Mouse (Mus musculus): ENCODE data around the gene Rgs11.
A peak's percentile ranks its signal among the peaks of the same experiment; 100 is the strongest.

The Rgs11 gene

DNA sequence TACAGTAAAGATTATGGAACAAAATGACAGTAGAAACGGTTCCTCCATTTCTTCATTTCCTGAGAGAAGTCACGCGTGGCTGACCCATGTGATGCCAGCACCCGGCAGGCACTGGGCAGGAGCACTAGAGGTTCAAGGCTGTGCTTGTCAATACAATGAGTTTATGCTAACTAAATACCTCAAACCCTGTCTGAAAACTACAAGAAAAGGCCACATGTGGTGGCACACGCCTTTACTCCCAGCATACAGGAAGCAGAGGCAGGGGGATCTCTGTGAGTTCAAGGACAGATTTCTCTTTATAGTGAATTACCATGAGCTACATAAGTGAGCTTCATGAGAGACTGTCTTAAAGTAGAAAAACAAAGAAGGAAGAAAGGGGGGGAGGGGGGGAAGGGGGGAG, 28.4 kb downstream of the Rgs11 start:
- no peak for DNase-seq (ENCODE audit: low spot score in 2 of 2)

DNA sequence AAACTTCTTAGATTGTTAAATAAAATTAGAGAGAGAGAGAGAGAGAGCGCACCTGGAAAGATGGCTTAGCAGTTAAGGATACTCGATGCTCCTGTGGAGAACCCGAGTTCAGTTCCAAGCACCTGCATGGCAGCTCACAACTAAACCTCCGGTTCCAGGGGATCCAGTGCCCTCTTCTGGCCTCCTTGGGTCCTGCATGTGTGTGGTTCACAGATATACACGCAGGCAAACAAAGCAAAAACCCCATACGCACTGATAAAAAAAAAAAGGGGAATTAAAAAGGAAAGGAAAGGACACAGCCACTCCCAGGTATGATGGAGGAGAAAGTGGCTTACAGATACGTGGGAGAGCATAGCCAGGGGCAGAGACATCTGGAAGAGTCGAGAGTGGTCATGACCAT, 30.1 kb downstream of the Rgs11 start:
- DNase-seq (ENCODE audit: low spot score in 2 of 2): peak in 1 of 2 experiments; percentile 48

DNA sequence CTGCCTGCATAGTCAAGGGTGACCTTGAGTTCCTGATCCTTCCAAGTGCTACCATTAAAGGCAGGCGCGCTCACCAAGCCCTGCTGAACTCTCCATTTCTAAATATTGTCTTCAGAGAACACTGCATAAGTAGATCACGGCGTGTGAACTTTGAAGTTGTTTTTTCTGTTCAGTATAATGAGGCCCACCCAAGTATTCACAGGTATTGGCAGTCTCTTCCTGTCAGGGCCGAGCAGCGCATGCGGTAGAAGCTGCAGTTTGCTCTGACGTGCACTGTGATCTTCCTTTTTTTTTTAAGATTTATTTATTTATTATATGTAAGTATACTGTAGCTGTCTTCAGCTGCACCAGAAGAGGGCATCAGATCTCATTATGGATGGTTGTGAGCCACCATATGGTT, 31.6 kb downstream of the Rgs11 start:
- no peak for DNase-seq (ENCODE audit: low spot score in 2 of 2)

DNA sequence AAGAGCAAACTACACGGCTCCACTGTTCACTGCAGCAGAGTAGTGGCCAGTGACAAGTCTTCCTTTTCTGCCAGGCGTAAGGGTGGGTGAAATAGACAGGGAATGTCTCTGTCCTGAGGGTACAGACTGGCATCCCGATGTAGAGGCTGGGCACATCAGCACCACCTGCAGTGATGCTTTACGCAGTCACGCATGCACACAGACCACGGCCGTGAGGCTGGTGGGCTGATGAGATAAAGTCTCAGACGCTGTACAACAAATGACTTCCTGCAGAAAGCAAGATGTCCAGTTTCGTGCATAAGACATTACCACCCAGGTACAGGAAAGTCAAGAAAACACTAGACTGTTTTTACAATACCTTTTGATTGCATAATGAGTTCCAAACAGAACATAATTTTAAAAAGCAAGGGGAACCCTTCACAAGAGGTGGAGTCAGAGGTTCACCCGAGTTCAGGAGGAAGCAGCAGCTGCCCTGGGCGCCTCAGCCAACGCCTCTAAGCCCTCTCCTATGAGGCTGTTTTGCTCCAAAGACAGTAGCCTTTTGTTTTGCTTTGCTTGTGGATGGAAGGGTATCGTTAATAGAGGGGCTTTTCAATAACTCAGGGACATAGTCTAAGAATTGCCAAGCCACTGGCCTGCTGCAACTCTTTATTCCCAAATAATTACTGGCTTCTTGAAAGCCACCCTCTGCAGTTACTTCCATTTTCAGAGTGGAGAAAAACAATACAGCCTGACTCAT, 32.5 kb downstream of the Rgs11 start:
- DNase-seq (ENCODE audit: low spot score in 2 of 2): no peak

DNA sequence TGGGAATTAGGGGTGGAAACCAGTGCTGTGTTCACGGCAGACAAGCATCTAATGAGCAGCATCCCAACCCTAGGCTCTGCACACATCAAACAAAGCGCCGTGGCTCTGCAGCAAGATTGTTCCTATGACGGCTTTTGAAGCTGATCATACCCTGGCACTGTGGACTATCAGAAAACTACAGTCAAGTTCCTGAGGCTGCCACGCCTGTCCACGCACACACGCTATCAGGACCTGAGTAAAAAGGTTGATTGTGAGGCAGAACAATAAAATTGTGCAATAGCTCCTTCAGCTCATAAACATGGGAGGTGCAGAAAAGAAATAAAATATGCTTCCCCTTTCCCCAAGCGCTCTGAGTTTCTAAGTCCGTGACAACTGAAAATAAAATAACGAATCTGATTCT, 34.9 kb downstream of the Rgs11 start:
- no peak for DNase-seq (ENCODE audit: low spot score in 2 of 2)

DNA sequence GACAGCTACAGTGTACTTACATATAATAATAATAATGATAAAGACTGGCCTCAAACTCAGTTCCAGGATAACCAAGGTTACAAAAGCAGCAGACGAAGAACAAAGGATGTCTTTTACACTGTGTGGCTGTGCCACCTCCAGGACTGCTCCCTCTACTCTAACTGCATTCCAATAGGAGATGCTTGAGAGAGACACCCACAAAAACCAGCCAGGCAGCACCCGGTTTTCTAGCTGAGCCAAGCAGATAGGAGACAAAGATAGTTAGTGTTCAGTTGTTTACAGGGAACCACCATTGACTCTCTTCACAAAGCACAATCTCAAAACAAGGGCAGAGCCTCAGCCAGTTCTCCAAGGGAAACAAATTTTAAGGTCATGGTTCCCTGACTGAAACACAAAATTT, 36.8 kb downstream of the Rgs11 start:
- no peak for DNase-seq (ENCODE audit: low spot score in 2 of 2)

DNA sequence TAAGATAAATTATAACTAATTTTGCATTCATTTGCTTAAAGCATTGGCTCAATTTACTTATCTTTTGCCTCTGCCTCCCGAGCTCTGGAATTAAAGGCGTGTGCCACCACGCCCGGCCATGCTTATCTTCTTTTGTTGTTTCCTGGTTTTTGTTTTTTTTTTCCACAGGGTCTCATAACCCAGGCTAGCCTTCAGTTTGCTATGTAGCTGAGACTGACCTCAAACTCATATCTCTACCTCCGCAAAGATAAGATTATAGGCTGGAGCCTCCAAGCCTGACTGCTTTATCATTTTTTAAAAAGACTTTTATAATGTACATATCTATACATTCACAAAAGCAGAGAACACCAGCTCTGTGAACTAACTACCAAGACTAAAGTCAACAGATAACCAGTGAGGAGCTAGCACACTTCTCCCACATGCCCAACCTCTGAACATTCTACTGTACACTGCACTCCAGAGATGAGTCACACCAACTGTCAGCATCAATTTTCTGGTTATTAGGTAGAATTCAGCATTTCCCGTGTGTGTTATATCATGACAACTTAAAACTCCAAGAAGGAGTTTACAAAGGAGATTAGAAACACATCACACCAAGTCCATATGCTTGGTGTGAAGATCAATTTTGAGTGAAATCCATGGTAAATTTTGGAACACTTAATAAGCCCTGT, 37.5 kb downstream of the Rgs11 start:
- DNase-seq (ENCODE audit: low spot score in 2 of 2): no peak

DNA sequence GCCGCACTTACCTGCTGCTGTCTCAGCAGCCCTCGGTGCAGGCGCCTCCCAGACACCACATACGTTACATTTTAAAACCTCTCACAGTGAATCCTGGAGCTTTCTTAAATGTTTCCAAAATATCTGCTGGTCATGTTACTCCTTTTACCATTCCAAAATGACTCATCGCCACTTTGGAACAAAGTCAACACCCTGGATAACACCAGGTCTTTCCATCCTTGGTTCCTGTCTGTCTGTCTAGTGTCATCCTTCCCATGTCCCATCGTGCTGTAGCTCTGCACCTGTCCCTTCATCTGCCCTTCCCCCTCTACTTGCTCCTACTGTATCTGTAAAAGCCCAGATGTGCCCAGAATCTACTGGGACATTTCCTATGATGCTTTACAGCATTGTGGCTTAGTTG, 38.2 kb downstream of the Rgs11 start:
- no peak for DNase-seq (ENCODE audit: low spot score in 2 of 2)

DNA sequence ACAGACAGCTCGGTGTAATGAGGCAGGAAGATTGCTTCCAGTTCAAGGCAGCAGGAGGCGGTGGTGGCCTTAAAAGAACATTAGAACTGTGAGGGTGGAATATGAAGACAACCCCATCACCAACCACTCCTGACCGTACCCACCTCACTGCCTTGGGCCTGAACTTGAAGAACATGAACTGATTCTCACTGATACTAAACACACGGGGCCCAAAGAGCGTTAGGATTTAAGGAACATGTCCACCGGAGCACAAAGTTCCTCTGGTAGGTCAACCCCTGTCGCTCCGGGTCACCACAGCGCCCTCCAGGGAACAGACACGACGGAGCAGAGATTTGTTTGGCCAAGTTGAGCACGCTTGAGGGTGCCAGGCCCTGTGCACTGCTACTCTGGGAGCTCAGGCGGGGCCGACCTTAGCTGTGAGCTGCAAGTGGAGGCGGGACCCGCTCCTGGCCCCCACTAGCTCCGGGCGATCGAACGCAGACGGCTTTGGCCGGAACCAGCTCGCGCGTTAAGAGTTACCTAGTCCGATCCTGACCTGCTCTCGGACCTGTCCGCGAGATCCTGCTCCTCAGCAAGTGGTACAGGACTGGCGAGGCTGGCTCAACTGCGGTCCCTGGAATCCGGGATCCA, 40.8 kb downstream of the Rgs11 start:
- DNase-seq (ENCODE audit: low spot score in 2 of 2): peak; percentile 73 to 77

DNA sequence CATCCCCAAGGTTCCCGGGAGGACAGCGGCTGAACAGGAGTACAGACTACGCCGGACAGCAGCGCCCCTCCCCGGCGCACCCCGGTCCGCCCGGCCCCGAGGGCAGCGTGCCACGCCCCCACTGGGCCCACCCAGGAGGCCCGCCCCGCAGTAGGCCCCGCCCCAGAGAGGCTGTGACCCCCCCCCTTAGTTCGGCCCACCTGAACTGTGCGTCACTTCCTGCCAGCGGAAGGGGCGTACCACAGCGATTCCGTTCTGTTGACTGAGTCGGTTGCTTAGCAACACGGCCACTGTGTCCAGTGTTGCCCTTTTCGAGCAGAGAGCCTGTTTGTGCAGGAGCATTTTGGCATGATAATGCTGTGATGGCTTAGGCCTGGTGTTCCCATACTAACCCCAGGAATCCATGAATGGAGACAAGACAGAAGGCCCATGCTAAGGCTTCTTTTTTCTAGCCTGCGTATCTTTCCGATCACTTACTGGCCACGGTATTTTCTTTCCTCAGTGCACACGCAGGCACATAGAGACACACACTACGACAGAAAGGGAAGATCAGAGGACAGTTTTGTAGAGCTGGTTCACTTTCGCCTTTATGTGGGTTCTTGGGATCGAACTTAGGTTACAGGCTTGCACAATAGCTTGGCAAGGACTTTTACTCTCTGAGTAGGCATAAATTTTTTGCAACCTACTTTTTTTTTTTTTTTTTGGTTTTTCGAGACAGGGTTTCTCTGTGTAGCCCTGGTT, 41.5 kb downstream of the Rgs11 start, which contains the start of gene Fam234a:
Gene Fam234a (minus strand): TSS at position 142 of the 741 bp plus-strand sequence.
- peak in 1 of 2 experiments; percentile 92 for DNase-seq (ENCODE audit: low spot score in 2 of 2)

DNA sequence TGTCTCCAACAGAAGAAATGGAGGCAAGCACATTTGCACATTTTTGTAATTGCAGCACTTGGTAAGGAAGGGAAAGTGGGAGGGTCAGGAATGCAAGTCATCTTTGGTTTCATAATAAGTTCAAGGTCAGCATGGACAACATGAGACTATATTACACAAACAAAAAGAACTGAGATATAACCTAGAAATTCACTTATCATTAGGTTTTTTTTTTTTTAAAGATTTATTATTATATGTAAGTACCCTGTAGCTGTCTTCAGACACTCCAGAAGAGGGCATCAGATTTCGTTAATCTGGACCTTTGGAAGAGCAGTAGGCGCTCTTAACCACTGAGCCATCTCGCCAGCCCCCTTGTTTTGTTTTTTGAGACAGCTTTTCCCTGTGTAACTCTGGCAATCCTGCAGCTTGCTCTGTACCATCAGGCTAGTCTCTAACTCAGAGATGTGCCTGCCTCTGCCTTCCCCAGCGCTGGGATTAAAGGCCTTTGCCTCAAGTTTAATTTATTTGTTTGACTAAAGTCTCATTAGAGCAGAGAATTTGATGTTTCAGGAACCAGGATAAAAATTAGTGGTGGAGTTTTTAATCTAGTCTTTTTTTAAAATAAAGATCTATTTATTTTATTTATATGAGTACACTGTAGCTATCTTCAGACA, 49.3 kb downstream of the Rgs11 start:
- DNase-seq (ENCODE audit: low spot score in 2 of 2): no peak

DNA sequence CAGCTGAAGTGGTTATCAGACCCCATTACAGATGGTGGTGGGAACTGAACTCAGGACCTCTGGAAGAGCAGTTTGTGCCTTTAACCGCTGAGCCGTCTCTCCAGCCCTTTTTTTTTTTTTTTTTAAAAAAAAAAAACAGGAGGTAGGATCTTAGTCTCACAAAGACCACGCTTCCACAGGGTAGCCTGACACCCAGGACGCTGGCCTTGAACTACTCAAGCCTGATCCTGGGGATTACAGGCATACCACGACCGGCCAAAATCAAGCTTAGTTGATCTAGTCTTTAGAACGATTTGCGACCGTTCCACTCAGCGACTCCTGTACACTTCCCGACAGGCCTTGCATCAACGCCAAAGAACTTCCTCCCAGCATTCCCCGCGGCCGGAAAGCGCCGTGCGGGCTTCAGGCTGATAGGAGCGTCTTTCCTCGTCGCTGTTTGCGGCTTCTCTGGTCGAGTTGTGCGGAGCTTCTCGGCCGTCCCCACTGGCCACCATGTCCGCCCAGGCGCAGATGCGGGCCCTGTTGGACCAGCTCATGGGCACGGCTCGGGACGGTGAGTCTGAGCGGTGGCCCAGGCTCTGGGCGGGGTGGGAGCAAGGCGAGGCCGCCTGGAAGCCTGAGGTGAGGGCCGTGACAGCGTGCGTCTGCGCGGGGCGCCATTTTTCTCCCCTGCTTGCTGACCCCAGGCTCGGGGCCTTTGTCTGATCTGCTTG, 49.9 kb downstream of the Rgs11 start, which contains the start of gene Luc7l:
Gene Luc7l (plus strand): TSS at position 358 of the 713 bp plus-strand sequence.
- DNase-seq (ENCODE audit: low spot score in 2 of 2): peak; percentile 96

DNA sequence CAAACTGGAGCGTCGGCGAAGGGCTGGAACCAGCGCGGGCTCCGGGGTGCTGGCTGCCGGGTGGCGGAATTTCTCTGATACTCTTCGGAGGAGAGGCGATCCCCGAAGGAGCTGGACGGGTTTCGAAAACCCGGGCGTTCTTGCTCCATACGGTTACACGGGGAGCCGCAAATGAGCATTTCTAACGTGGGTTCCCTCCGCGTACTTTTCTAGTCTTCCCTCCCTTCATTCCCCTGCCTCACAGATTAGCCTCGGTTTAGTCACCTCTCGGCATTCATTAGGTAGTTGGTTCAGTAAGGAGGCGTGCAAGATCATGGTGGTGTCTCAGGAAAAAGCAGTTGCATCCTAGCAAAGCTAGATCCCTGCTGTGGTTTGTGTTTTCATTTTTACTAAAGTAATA, 50.6 kb downstream of the Rgs11 start:
- DNase-seq (ENCODE audit: low spot score in 2 of 2): no peak

DNA sequence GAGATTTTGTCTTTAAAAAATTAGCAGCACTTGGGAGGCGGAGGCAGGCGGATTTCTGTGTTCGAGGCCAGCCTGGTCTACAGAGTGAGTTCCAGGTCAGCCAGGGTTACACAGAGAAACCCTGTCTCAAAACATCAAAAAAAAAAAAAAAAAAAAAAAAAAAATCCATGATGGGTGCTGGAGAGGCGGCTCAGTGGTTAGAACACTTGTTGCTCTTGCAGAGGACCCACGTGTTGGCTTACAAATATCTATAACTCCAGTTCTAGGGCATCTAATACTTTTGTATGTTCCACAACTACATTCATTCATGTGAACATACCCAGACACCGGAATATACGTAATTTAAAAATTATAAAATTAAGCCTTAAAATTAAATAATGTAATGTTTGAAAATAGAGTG, 52.6 kb downstream of the Rgs11 start:
- no peak for DNase-seq (ENCODE audit: low spot score in 2 of 2)
